Mouse (Mus musculus): Measurements from ENCODE around the gene Mxi1.

Gene Mxi1

GRCm38 (mm10) chr19:53400332-53401110 is 90.2 kb downstream of the Mxi1 start:
- DNase-seq = no peak

- DNase-seq = no peak
These were observed 92.6 kb downstream of the Mxi1 start for GRCm38 (mm10) chr19:53402741-53403432.

- DNase-seq = no peak
These were observed 94.0 kb downstream of the Mxi1 start for GRCm38 (mm10) chr19:53404219-53404836.

- no peak for DNase-seq
These were observed 94.6 kb downstream of the Mxi1 start for GRCm38 (mm10) chr19:53404837-53405356.

- DNase-seq = no peak
These were observed 95.5 kb downstream of the Mxi1 start for GRCm38 (mm10) chr19:53405810-53406209.

- no peak for DNase-seq
These were observed 97.0 kb downstream of the Mxi1 start for GRCm38 (mm10) chr19:53407350-53407749.

GRCm38 (mm10) chr19:53408398-53408797 is 98.1 kb downstream of the Mxi1 start:
- no peak for DNase-seq

GRCm38 (mm10) chr19:53409663-53410307 is 99.5 kb downstream of the Mxi1 start:
- no peak for DNase-seq

GRCm38 (mm10) chr19:53412149-53412848 is 102.0 kb downstream of the Mxi1 start:
- DNase-seq = no peak

GRCm38 (mm10) chr19:53413617-53414380 is 103.5 kb downstream of the Mxi1 start:
- DNase-seq = no peak

- DNase-seq = no peak
These were observed 104.3 kb downstream of the Mxi1 start for GRCm38 (mm10) chr19:53414650-53415049.

GRCm38 (mm10) chr19:53415198-53415597 is 104.9 kb downstream of the Mxi1 start:
- DNase-seq = no peak

GRCm38 (mm10) chr19:53419834-53420233 is 109.5 kb downstream of the Mxi1 start:
- DNase-seq = peak; percentile 29

GRCm38 (mm10) chr19:53420924-53421582 is 110.7 kb downstream of the Mxi1 start:
- DNase-seq = peak; percentile 63

GRCm38 (mm10) chr19:53421583-53422188 is 111.4 kb downstream of the Mxi1 start:
- DNase-seq = no peak

- DNase-seq = no peak
These were observed 112.3 kb downstream of the Mxi1 start for GRCm38 (mm10) chr19:53422358-53423308.

- no peak for DNase-seq
These were observed 113.0 kb downstream of the Mxi1 start for GRCm38 (mm10) chr19:53423341-53423753.

GRCm38 (mm10) chr19:53423816-53424465 is 113.6 kb downstream of the Mxi1 start:
- no peak for DNase-seq

- no peak for DNase-seq
These were observed 114.3 kb downstream of the Mxi1 start for GRCm38 (mm10) chr19:53424629-53425028.

All from right cerebral cortex, postnatal 4 days (tissue).